Mouse (Mus musculus) embryo, embryonic 10.5 days (tissue): ENCODE measurements at regions not wholly inside any gene's neighbourhood (a gene's known extent, or its start where the extent isn't known, plus 50 kb on each side); places are given as distances from the start of the nearest gene placed in this dataset.

Source experiments
- DNase-seq: peaks from one replicate; pipeline ENCODE4 v3.0.0-alpha.2; 2015; ENCODE audit warnings: low spot score

- DNase-seq, result no peak
Measured at GRCm38 (mm10) chr2:82360224-82360623, 307.2 kb downstream of the Zfp804a start.

DNA sequence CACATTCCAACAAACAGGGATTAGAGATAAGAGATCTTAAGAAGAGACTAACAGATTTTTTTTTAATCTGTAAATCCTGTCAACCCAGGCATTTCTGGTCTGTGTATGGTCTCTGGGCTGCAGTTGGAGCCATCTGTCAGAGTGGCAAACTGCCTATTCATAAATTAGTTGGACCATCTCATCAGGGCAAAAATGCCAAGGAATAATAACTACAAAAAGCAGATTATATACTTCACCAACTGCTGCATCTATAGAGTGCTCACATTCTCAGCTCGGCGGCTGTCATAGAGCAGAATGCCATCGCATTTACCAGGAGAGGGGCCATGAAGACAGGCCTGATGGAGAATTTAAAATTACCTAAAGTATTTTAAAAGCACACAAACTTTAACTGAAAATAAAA, 320.1 kb downstream of the Zfp804a start:
- no peak for DNase-seq

- DNase-seq, result no peak
Measured at GRCm38 (mm10) chr2:82378476-82378875, 325.5 kb downstream of the Zfp804a start.

- no peak for DNase-seq
Measured at GRCm38 (mm10) chr2:82385123-82385522, 332.1 kb downstream of the Zfp804a start.

DNA sequence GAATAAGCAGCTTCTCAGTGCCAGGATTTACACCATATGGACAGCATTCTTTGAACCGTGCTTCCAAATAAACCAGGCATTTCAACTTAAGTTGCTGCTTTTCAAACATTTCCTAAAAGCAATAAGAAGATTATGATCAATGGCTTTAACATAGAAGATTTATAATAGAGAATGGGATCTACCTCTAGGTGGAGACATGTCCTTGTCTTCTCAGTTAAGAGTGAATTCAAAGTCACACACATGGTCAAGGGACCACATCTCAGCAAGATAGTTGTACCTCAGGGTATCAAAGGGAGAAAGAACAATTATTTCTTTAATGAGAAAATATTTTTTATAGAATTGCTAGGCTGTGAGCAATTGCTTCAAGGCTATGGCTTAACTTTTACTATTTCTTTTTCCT, 334.7 kb downstream of the Zfp804a start:
- no peak for DNase-seq

DNA sequence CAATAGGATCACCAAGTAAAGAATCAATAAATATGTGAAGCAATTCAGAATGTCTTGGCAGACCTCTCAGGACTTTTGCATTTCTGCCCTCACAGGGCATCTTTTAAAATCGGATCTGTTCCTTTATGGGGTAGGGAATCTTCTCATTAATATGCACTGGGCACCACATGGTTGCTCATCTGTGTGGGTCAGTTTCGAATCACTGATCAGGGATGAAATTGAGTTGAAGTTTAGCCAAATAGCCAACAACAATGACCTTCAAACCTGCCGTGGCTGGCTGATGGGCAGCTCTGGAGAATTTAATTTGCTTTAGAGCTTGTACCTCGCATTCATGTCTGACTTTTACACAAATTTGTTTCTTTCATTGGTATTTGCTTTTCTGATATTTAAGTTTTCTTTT, 342.4 kb downstream of the Zfp804a start:
- no peak for DNase-seq

- DNase-seq, result no peak
Measured at GRCm38 (mm10) chr2:82445706-82446105, 392.7 kb downstream of the Zfp804a start.

GRCm38 (mm10) chr2:82455743-82456142, 402.7 kb downstream of the Zfp804a start:
- DNase-seq, result peak; percentile 14
